Mouse (Mus musculus): ENCODE results near the gene Tbc1d1. TPM values are rescaled to one million over a fixed set of nuclear protein-coding genes. Genes with fewer than 3 reads are reported as not detected.
A peak's percentile ranks its signal among the peaks of the same experiment; 100 is the strongest.

Gene Tbc1d1
- polyA plus RNA-seq, 1 experiment from 2014 or later: 32.4 TPM

GRCm38 (mm10) chr5:64267279-64267678 lies 111.2 kb downstream of the Tbc1d1 start:
- Histone ChIP-seq H3K4me1 (no peaks in the 10 kb centered on the region), H3K4me3 (no peak overlapping the region), H3K36me3 (0 out of 2 replicates have a peak, but pooled peaks cover 17% of the 10 kb centered on the region), H3K9ac (no peak overlapping the region), H3K4me2 (replicated peaks) (no peak overlapping the region), H3K27ac (no peak overlapping the region), H3K9me3 (no peaks in the 10 kb centered on the region), H3K27me3 (no peaks in the 10 kb centered on the region)
- 95% methylated on average over 9 of the region's 9 CpGs for WGBS
- no peak for ATAC-seq (ENCODE audit: insufficient number of reproducible peaks, insufficient read depth, low FRiP score, low TSS enrichment)

GRCm38 (mm10) chr5:64269669-64270068 lies 113.6 kb downstream of the Tbc1d1 start:
- peak; percentile 35; the same call in 1 of the 2 replicates for ATAC-seq (ENCODE audit: insufficient number of reproducible peaks, insufficient read depth, low FRiP score, low TSS enrichment)
- Histone ChIP-seq H3K4me2 (replicated peaks) (no peak overlapping the region), H3K27ac (peak overlapping the region; percentile 50; the same call in 1 of the 2 replicates), H3K9ac (no peak overlapping the region), H3K36me3 (0 out of 2 replicates have a peak, but pooled peaks cover 12% of the 10 kb centered on the region), H3K4me1 (no peaks in the 10 kb centered on the region), H3K27me3 (no peaks in the 10 kb centered on the region), H3K4me3 (no peak overlapping the region), H3K9me3 (no peaks in the 10 kb centered on the region)
- 27% methylated on average over 7 of the region's 7 CpGs for WGBS

GRCm38 (mm10) chr5:64273517-64273916 lies 117.4 kb downstream of the Tbc1d1 start:
- ATAC-seq (ENCODE audit: insufficient number of reproducible peaks, insufficient read depth, low FRiP score, low TSS enrichment): no peak
- 0 out of 2 replicates have a peak, but pooled peaks cover 12% of the 10 kb centered on the region for H3K36me3 ChIP-seq
- no peaks in the 10 kb centered on the region for H3K27me3 ChIP-seq
- H3K4me1 ChIP-seq: no peaks in the 10 kb centered on the region
- H3K4me2 ChIP-seq (replicated peaks): no peak overlapping the region
- no peak overlapping the region for H3K27ac ChIP-seq
- H3K4me3 ChIP-seq: no peak overlapping the region
- H3K9me3 ChIP-seq: no peaks in the 10 kb centered on the region
- H3K9ac ChIP-seq: no peak overlapping the region
- WGBS: 94% methylated on average over 1 of the region's 1 CpGs

GRCm38 (mm10) chr5:64274296-64274695 lies 118.2 kb downstream of the Tbc1d1 start:
- no peaks in the 10 kb centered on the region for H3K4me1 ChIP-seq
- no peaks in the 10 kb centered on the region for H3K9me3 ChIP-seq
- WGBS: 83% methylated on average over 9 of the region's 9 CpGs
- no peak overlapping the region for H3K9ac ChIP-seq
- peaks cover 14% of the 10 kb centered on the region; the same call in 1 of the 2 replicates for H3K36me3 ChIP-seq
- no peaks in the 10 kb centered on the region for H3K27me3 ChIP-seq
- H3K27ac ChIP-seq: no peak overlapping the region
- H3K4me3 ChIP-seq: no peak overlapping the region
- ATAC-seq (ENCODE audit: insufficient number of reproducible peaks, insufficient read depth, low FRiP score, low TSS enrichment): no peak
- no peak overlapping the region for H3K4me2 ChIP-seq (replicated peaks)

GRCm38 (mm10) chr5:64274738-64275451 lies 118.8 kb downstream of the Tbc1d1 start:
- ATAC-seq (ENCODE audit: insufficient number of reproducible peaks, insufficient read depth, low FRiP score, low TSS enrichment): no peak
- 35% methylated on average over 17 of the region's 17 CpGs for WGBS
- H3K36me3 ChIP-seq: peaks cover 19% of the 10 kb centered on the region; the same call in 1 of the 2 replicates
- no peak overlapping the region for H3K9ac ChIP-seq
- H3K9me3 ChIP-seq: no peaks in the 10 kb centered on the region
- no peaks in the 10 kb centered on the region for H3K27me3 ChIP-seq
- no peaks in the 10 kb centered on the region for H3K4me1 ChIP-seq
- H3K4me3 ChIP-seq: no peak overlapping the region
- H3K4me2 ChIP-seq (replicated peaks): no peak overlapping the region
- no peak overlapping the region for H3K27ac ChIP-seq

- no peak overlapping the region for H3K4me3 ChIP-seq
- H3K4me2 ChIP-seq (replicated peaks): no peak overlapping the region
- H3K4me1 ChIP-seq: no peaks in the 10 kb centered on the region
- H3K9me3 ChIP-seq: no peaks in the 10 kb centered on the region
- no peak for ATAC-seq (ENCODE audit: insufficient number of reproducible peaks, insufficient read depth, low FRiP score, low TSS enrichment)
- no peaks in the 10 kb centered on the region for H3K27me3 ChIP-seq
- no peak overlapping the region for H3K27ac ChIP-seq
- 85% methylated on average over 7 of the region's 7 CpGs for WGBS
- no peak overlapping the region for H3K9ac ChIP-seq
- peaks cover 28% of the 10 kb centered on the region for H3K36me3 ChIP-seq
Observed at GRCm38 (mm10) chr5:64277646-64278191, 121.6 kb downstream of the Tbc1d1 start.

GRCm38 (mm10) chr5:64279668-64280067 lies 123.6 kb downstream of the Tbc1d1 start:
- Histone ChIP-seq H3K4me1 (no peaks in the 10 kb centered on the region), H3K4me3 (no peak overlapping the region), H3K9me3 (no peaks in the 10 kb centered on the region), H3K36me3 (peaks cover 42% of the 10 kb centered on the region), H3K27me3 (no peaks in the 10 kb centered on the region), H3K9ac (no peak overlapping the region), H3K27ac (no peak overlapping the region), H3K4me2 (replicated peaks) (no peak overlapping the region)
- WGBS: 65% methylated on average over 7 of the region's 7 CpGs
- ATAC-seq (ENCODE audit: insufficient number of reproducible peaks, insufficient read depth, low FRiP score, low TSS enrichment): no peak

- H3K36me3 ChIP-seq: peaks cover 42% of the 10 kb centered on the region
- H3K9me3 ChIP-seq: no peaks in the 10 kb centered on the region
- WGBS: 92% methylated on average over 8 of the region's 8 CpGs
Observed at GRCm38 (mm10) chr5:64280191-64280590, 124.1 kb downstream of the Tbc1d1 start.

GRCm38 (mm10) chr5:64280613-64281012 lies 124.5 kb downstream of the Tbc1d1 start:
- no peak overlapping the region for H3K4me3 ChIP-seq

More at GRCm38 (mm10) chr5:64280191-64280590, 124.1 kb downstream of the Tbc1d1 start:
- H3K4me1 ChIP-seq: no peaks in the 10 kb centered on the region
- no peak overlapping the region for H3K27ac ChIP-seq
- ATAC-seq (ENCODE audit: insufficient number of reproducible peaks, insufficient read depth, low FRiP score, low TSS enrichment): no peak
- no peaks in the 10 kb centered on the region for H3K27me3 ChIP-seq
- no peak overlapping the region for H3K4me2 ChIP-seq (replicated peaks)
- no peak overlapping the region for H3K9ac ChIP-seq
- H3K4me3 ChIP-seq: no peak overlapping the region

GRCm38 (mm10) chr5:64281674-64282073 lies 125.6 kb downstream of the Tbc1d1 start:
- 94% methylated on average over 7 of the region's 7 CpGs for WGBS
- no peak overlapping the region for H3K9ac ChIP-seq
- H3K27ac ChIP-seq: no peak overlapping the region
- peaks cover 44% of the 10 kb centered on the region for H3K36me3 ChIP-seq
- no peak for ATAC-seq (ENCODE audit: insufficient number of reproducible peaks, insufficient read depth, low FRiP score, low TSS enrichment)
- H3K27me3 ChIP-seq: no peaks in the 10 kb centered on the region
- H3K9me3 ChIP-seq: no peaks in the 10 kb centered on the region
- H3K4me3 ChIP-seq: no peak overlapping the region
- no peak overlapping the region for H3K4me2 ChIP-seq (replicated peaks)
- H3K4me1 ChIP-seq: no peaks in the 10 kb centered on the region

More at GRCm38 (mm10) chr5:64280613-64281012, 124.5 kb downstream of the Tbc1d1 start:
- 78% methylated on average over 4 of the region's 4 CpGs for WGBS
- Histone ChIP-seq H3K4me2 (replicated peaks) (no peak overlapping the region), H3K4me1 (no peaks in the 10 kb centered on the region), H3K9me3 (no peaks in the 10 kb centered on the region), H3K27me3 (no peaks in the 10 kb centered on the region), H3K27ac (no peak overlapping the region), H3K9ac (no peak overlapping the region), H3K36me3 (peaks cover 42% of the 10 kb centered on the region)
- ATAC-seq (ENCODE audit: insufficient number of reproducible peaks, insufficient read depth, low FRiP score, low TSS enrichment): no peak

- no peak for ATAC-seq (ENCODE audit: insufficient number of reproducible peaks, insufficient read depth, low FRiP score, low TSS enrichment)
- 71% methylated on average over 4 of the region's 4 CpGs for WGBS
- Histone ChIP-seq H3K4me1 (no peaks in the 10 kb centered on the region), H3K9me3 (no peaks in the 10 kb centered on the region), H3K4me2 (replicated peaks) (no peak overlapping the region), H3K27me3 (no peaks in the 10 kb centered on the region), H3K36me3 (peaks cover 54% of the 10 kb centered on the region), H3K9ac (no peak overlapping the region), H3K27ac (no peak overlapping the region), H3K4me3 (no peak overlapping the region)
Observed at GRCm38 (mm10) chr5:64282594-64282993, 126.5 kb downstream of the Tbc1d1 start.

- WGBS: 85% methylated on average over 4 of the region's 4 CpGs
- Histone ChIP-seq H3K9me3 (no peaks in the 10 kb centered on the region), H3K36me3 (peaks cover 50% of the 10 kb centered on the region), H3K4me1 (0 out of 2 replicates have a peak, but pooled peaks cover 3% of the 10 kb centered on the region), H3K4me2 (replicated peaks) (no peak overlapping the region), H3K4me3 (no peak overlapping the region), H3K27ac (no peak overlapping the region), H3K9ac (no peak overlapping the region), H3K27me3 (no peaks in the 10 kb centered on the region)
- no peak for ATAC-seq (ENCODE audit: insufficient number of reproducible peaks, insufficient read depth, low FRiP score, low TSS enrichment)
Observed at GRCm38 (mm10) chr5:64285289-64285688, 129.2 kb downstream of the Tbc1d1 start.

Measured in embryonic facial prominence, embryonic 12.5 days (tissue).